ENCODE assay signal across 12 mouse cellular contexts in genomic region chr11:96295092-96295835, GRCm38 (mm10). TPM values are rescaled to one million over a fixed set of nuclear protein-coding genes. Genes with fewer than 3 reads are reported as not detected.
DNase-seq lines count a peak whose midpoint lies in the region; ATAC-seq and TF ChIP-seq lines count a peak whose summit lies in the region.
"Had no signal": no experiment of that assay in that cellular context is flagged by ENCODE, and none has a peak within 500 bp of the region (broad histone marks: within the 10 kb centered on the region; RNA-seq: fewer than 3 reads in every experiment).

No protein-coding gene starts in this region.

- TF ChIP-seq CTCF in E14TG2a.4 (conservative IDR thresholded peaks at IDR 0.05; ENCODE audit: low read length) = no peak

- H3K9ac ChIP-seq in limb, embryonic 14.5 days (ENCODE audit: low read depth, low read length, severe bottlenecking) = no peak overlapping the region
- no peak overlapping the region for H3K9ac ChIP-seq in liver, embryonic 12.5 days

- ATAC-seq in limb, embryonic 14.5 days (ENCODE audit: low FRiP score, low read depth) = no peak
- ATAC-seq in monocyte, adult 5-6 weeks (replicated peaks; ENCODE audit: insufficient number of reproducible peaks, low FRiP score, low TSS enrichment, poor library complexity, severe bottlenecking) = no peak
- no peak for ATAC-seq in liver, embryonic 12.5 days

- no peak overlapping the region for H3K27ac ChIP-seq in limb, embryonic 14.5 days (replicated peaks; ENCODE audit: low read depth, low read length)
- no peak overlapping the region for H3K27ac ChIP-seq in liver, embryonic 12.5 days

- 0 out of 2 replicates have a peak overlapping the region, but pooled peaks have one; percentile 1 for H3K4me2 ChIP-seq in limb, embryonic 14.5 days (replicated peaks; ENCODE audit: low read depth, low read length, severe bottlenecking)
- H3K4me2 ChIP-seq in liver, embryonic 12.5 days = no peak overlapping the region

- H3K4me3 ChIP-seq in E14TG2a.4 (replicated peaks; ENCODE audit: low read length) = peak overlapping the region; percentile 17; the same call in 1 of the 2 replicates
- H3K4me3 ChIP-seq in limb, embryonic 14.5 days (replicated peaks; ENCODE audit: low read length) = no peak overlapping the region
- no peak overlapping the region for H3K4me3 ChIP-seq in liver, embryonic 12.5 days
- H3K4me3 ChIP-seq: erythroblast, embryonic 14.5 days had no signal

- DNase-seq in adrenal gland, postnatal 25 days = peak; percentile 44
- no peak for DNase-seq in adrenal gland, adult 8-10 months
- DNase-seq in kidney, adult 18-20 months = peak; percentile 86
- no peak for DNase-seq in limb, embryonic 14.5 days (ENCODE audit: low spot score)
- no peak for DNase-seq in spleen, adult 12 weeks (ENCODE audit: low spot score)

- H3K4me1 ChIP-seq in E14TG2a.4 (replicated peaks; ENCODE audit: low read depth, low read length) = peaks cover 58% of the 10 kb centered on the region
- no peaks in the 10 kb centered on the region for H3K4me1 ChIP-seq in limb, embryonic 14.5 days (ENCODE audit: control insufficient read depth, insufficient read depth, low read length)
- H3K4me1 ChIP-seq in liver, embryonic 12.5 days = peaks cover 10% of the 10 kb centered on the region; the same call in 1 of the 2 replicates

- no peaks in the 10 kb centered on the region for H3K36me3 ChIP-seq in E14TG2a.4 (ENCODE audit: insufficient read depth, low read length)
- H3K36me3 ChIP-seq in limb, embryonic 14.5 days (ENCODE audit: control insufficient read depth, insufficient read depth, low read length) = no peaks in the 10 kb centered on the region
- no peaks in the 10 kb centered on the region for H3K36me3 ChIP-seq in liver, embryonic 12.5 days

- under 1% methylated on average over 30 of the region's 30 CpGs for WGBS in limb, embryonic 14.5 days
- 1% methylated on average over 30 of the region's 30 CpGs for WGBS in liver, embryonic 12.5 days (ENCODE audit: insufficient replicate concordance)

- no peak for TF ChIP-seq POLR2A in limb, embryonic 14.5 days (IDR thresholded peaks at IDR 0.05; ENCODE audit: borderline replicate concordance, extremely low read depth, insufficient read depth, insufficient read length)

- H3K27me3 ChIP-seq in E14TG2a.4 (ENCODE audit: insufficient read depth, low read length) = peaks cover 99% of the 10 kb centered on the region
- H3K27me3 ChIP-seq in limb, embryonic 14.5 days (ENCODE audit: control insufficient read depth, insufficient read depth, low read length) = peaks cover 100% of the 10 kb centered on the region
- peaks cover 99% of the 10 kb centered on the region for H3K27me3 ChIP-seq in liver, embryonic 12.5 days (replicated peaks)

- H3K9me3 ChIP-seq in E14TG2a.4 (ENCODE audit: low read length) = no peaks in the 10 kb centered on the region
- no peaks in the 10 kb centered on the region for H3K9me3 ChIP-seq in limb, embryonic 14.5 days (ENCODE audit: control insufficient read depth, low read length)
- H3K9me3 ChIP-seq in liver, embryonic 12.5 days (replicated peaks) = no peaks in the 10 kb centered on the region

RNA-seq across cellular contexts. Expression of gene Hoxb6, which starts 3.0 kb away (rescaled TPM):
- total RNA-seq in adrenal gland, postnatal 25 days (2021) = 74.4 and 78.8 TPM in 2 replicates
- total RNA-seq in adrenal gland, adult 8-10 months (2022) = 10 to 100 TPM; 56.4 to 77.8 (median 59.5) TPM
- 2.2 and 2.8 TPM in 2 replicates for polyA plus RNA-seq in limb, embryonic 14.5 days (2012; rRNA removed)
- 0.30 and 0.61 TPM in 2 replicates for polyA plus RNA-seq in limb, embryonic 14.5 days (2014; fragmentation: Nextera tagmentation; extraction: Ambion mirVana)
- not detected in 3 replicates for total RNA-seq in monocyte, adult 5-6 weeks (2017)
- 0.30 TPM in 2 replicates for polyA plus RNA-seq in liver, embryonic 12.5 days (2016; fragmentation: Nextera tagmentation; extraction: Ambion mirVana)
- total RNA-seq: granulocyte monocyte progenitor cell, adult 5-6 weeks; layer of hippocampus, postnatal 25 days; neutrophil, adult 5-6 weeks had no signal
- polyA plus RNA-seq: erythroblast, embryonic 14.5 days had no signal

RNA-seq across cellular contexts. Expression of gene Hoxb5, which starts 7.9 kb away (rescaled TPM):
- total RNA-seq in adrenal gland, postnatal 25 days (2021) = 36.5 and 36.8 TPM in 2 replicates
- total RNA-seq in adrenal gland, adult 8-10 months (2022) = 10 to 100 TPM; 25.2 to 38.3 (median 26.7) TPM
- 1.8 TPM in 2 replicates for polyA plus RNA-seq in limb, embryonic 14.5 days (2012; rRNA removed)
- polyA plus RNA-seq in limb, embryonic 14.5 days (2014; fragmentation: Nextera tagmentation; extraction: Ambion mirVana) = 0.51 and 0.85 TPM in 2 replicates
- not detected in 3 replicates for total RNA-seq in monocyte, adult 5-6 weeks (2017)
- 1.3 and 1.5 TPM in 2 replicates for polyA plus RNA-seq in liver, embryonic 12.5 days (2016; fragmentation: Nextera tagmentation; extraction: Ambion mirVana)
- total RNA-seq: layer of hippocampus, postnatal 25 days; neutrophil, adult 5-6 weeks had no signal
- polyA plus RNA-seq: erythroblast, embryonic 14.5 days had no signal

RNA-seq across cellular contexts. Expression of gene Hoxb7, which starts 8.8 kb away (rescaled TPM):
- total RNA-seq in adrenal gland, postnatal 25 days (2021) = 54.7 and 58.6 TPM in 2 replicates
- 10 to 100 TPM; 44.6 to 62.9 (median 53.0) TPM for total RNA-seq in adrenal gland, adult 8-10 months (2022)
- 2.0 and 2.7 TPM in 2 replicates for polyA plus RNA-seq in limb, embryonic 14.5 days (2012; rRNA removed)
- 2.2 and 4.4 TPM in 2 replicates for polyA plus RNA-seq in limb, embryonic 14.5 days (2014; fragmentation: Nextera tagmentation; extraction: Ambion mirVana)
- not detected in 3 replicates for total RNA-seq in monocyte, adult 5-6 weeks (2017)
- polyA plus RNA-seq in liver, embryonic 12.5 days (2016; fragmentation: Nextera tagmentation; extraction: Ambion mirVana) = 0.18 and 0.37 TPM in 2 replicates
- total RNA-seq: granulocyte monocyte progenitor cell, adult 5-6 weeks; layer of hippocampus, postnatal 25 days; neutrophil, adult 5-6 weeks had no signal
- polyA plus RNA-seq: erythroblast, embryonic 14.5 days had no signal

RNA-seq across cellular contexts. Expression of gene Hoxb8, which starts 13.6 kb away (rescaled TPM):
- 84.9 and 94.6 TPM in 2 replicates for total RNA-seq in adrenal gland, postnatal 25 days (2021)
- total RNA-seq in adrenal gland, adult 8-10 months (2022) = 10 to 100 TPM; 50.4 to 99.8 (median 83.6) TPM
- polyA plus RNA-seq in limb, embryonic 14.5 days (2012; rRNA removed) = 2.1 and 2.3 TPM in 2 replicates
- 0.10 and 0.43 TPM in 2 replicates for polyA plus RNA-seq in limb, embryonic 14.5 days (2014; fragmentation: Nextera tagmentation; extraction: Ambion mirVana)
- total RNA-seq in monocyte, adult 5-6 weeks (2017) = not detected in 3 replicates
- not detected in 2 replicates for polyA plus RNA-seq in liver, embryonic 12.5 days (2016; fragmentation: Nextera tagmentation; extraction: Ambion mirVana)
- total RNA-seq: granulocyte monocyte progenitor cell, adult 5-6 weeks; layer of hippocampus, postnatal 25 days; neutrophil, adult 5-6 weeks had no signal
- polyA plus RNA-seq: erythroblast, embryonic 14.5 days had no signal

RNA-seq across cellular contexts. Expression of gene Hoxb4, which starts 22.8 kb away (rescaled TPM):
- total RNA-seq in adrenal gland, postnatal 25 days (2021) = 27.6 and 31.5 TPM in 2 replicates
- 10 to 100 TPM; 19.9 to 45.3 (median 27.0) TPM for total RNA-seq in adrenal gland, adult 8-10 months (2022)
- 2.3 and 2.5 TPM in 2 replicates for polyA plus RNA-seq in limb, embryonic 14.5 days (2012; rRNA removed)
- polyA plus RNA-seq in limb, embryonic 14.5 days (2014; fragmentation: Nextera tagmentation; extraction: Ambion mirVana) = 0.17 and 0.28 TPM in 2 replicates
- total RNA-seq in monocyte, adult 5-6 weeks (2017) = 4.7 to 6.6 TPM (median 5.2 TPM) in 3 replicates
- polyA plus RNA-seq in liver, embryonic 12.5 days (2016; fragmentation: Nextera tagmentation; extraction: Ambion mirVana) = 0.62 and 0.66 TPM in 2 replicates
- total RNA-seq: layer of hippocampus, postnatal 25 days had no signal
- polyA plus RNA-seq: erythroblast, embryonic 14.5 days had no signal

Comparison
In these comparisons a context has a peak if more than half of its experiments do, and no peak if none do; other contexts are left out.
1. DNase-seq: peak in adrenal gland, postnatal 25 days (single experiment) and kidney, adult 18-20 months (single experiment); none in adrenal gland, adult 8-10 months (single experiment), limb, embryonic 14.5 days (single experiment) and spleen, adult 12 weeks (single experiment).
2. RNA of gene Hoxb6, which starts 3.0 kb away (total RNA-seq): 74.4 to 78.8 TPM in adrenal gland, postnatal 25 days and 56.4 to 77.8 TPM in adrenal gland, adult 8-10 months; not detected in monocyte, adult 5-6 weeks; every median in the first group is over 10 times any median in the second.
3. RNA of gene Hoxb5, which starts 7.9 kb away (total RNA-seq): 36.5 to 36.8 TPM in adrenal gland, postnatal 25 days and 25.2 to 38.3 TPM in adrenal gland, adult 8-10 months; not detected in monocyte, adult 5-6 weeks; every median in the first group is over 10 times any median in the second.
4. RNA of gene Hoxb7, which starts 8.8 kb away (total RNA-seq): 44.6 to 62.9 TPM in adrenal gland, adult 8-10 months and 54.7 to 58.6 TPM in adrenal gland, postnatal 25 days; not detected in monocyte, adult 5-6 weeks; every median in the first group is over 10 times any median in the second.